Mouse (Mus musculus): ENCODE measurements at regions not wholly inside any gene's neighbourhood (a gene's known extent, or its start where the extent isn't known, plus 50 kb on each side); places are given as distances from the start of the nearest gene placed in this dataset.

- Histone ChIP-seq H3K36me3 (ENCODE audit: control insufficient read depth, insufficient read depth, low read length) (no peaks in the 10 kb centered on the region), H3K27me3 (ENCODE audit: control insufficient read depth, insufficient read depth, low read length) (no peaks in the 10 kb centered on the region), H3K4me3 (ENCODE audit: low read depth, low read length) (no peak overlapping the region), H3K27ac (ENCODE audit: insufficient read depth, low read depth, low read length) (no peak overlapping the region), H3K4me1 (ENCODE audit: control insufficient read depth, insufficient read depth, insufficient read length, low read length) (no peaks in the 10 kb centered on the region)
- TF ChIP-seq POLR2A (IDR thresholded peaks at IDR 0.05; ENCODE audit: low read depth, low read length): no peak
- TF ChIP-seq CTCF (IDR thresholded peaks at IDR 0.05; ENCODE audit: extremely low read depth, insufficient read length, insufficient replicate concordance, low read depth, low read length): no peak
- WGBS: 67% methylated on average over 4 of the region's 4 CpGs
Measured at GRCm38 (mm10) chr11:63211501-63211900, 82.7 kb downstream of the Pmp22 start.

DNA sequence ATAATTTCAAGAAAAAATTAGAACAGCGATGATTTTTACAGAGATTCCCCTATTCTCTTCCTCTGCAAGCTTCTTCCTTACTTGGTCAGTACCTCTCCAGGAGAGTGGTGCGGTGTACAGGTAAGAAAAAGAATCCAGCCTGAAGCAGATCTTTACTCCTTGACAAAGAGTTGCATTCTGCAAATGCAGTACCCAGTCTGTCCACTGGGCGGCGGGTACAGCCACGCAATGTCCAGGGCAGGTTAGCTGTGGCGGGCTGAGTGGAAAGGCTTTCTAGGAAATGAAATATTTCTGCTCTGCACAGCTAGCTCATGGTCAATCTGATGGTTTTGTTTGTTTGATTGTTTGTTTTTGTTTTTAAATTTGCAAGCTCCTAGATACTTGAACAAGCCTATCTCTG lies 84.3 kb downstream of the Pmp22 start:
- Histone ChIP-seq H3K27ac (ENCODE audit: insufficient read depth, low read depth, low read length) (no peak overlapping the region), H3K4me1 (ENCODE audit: control insufficient read depth, insufficient read depth, insufficient read length, low read length) (no peaks in the 10 kb centered on the region), H3K27me3 (ENCODE audit: control insufficient read depth, insufficient read depth, low read length) (no peaks in the 10 kb centered on the region), H3K36me3 (ENCODE audit: control insufficient read depth, insufficient read depth, low read length) (no peaks in the 10 kb centered on the region), H3K4me3 (ENCODE audit: low read depth, low read length) (no peak overlapping the region)
- TF ChIP-seq CTCF (IDR thresholded peaks at IDR 0.05; ENCODE audit: extremely low read depth, insufficient read length, insufficient replicate concordance, low read depth, low read length) (peak; percentile 86), POLR2A (IDR thresholded peaks at IDR 0.05; ENCODE audit: low read depth, low read length) (no peak)
- WGBS: 9% methylated on average over 6 of the region's 6 CpGs

GRCm38 (mm10) chr11:63213901-63214425 lies 85.2 kb downstream of the Pmp22 start:
- Histone ChIP-seq H3K4me1 (ENCODE audit: control insufficient read depth, insufficient read depth, insufficient read length, low read length) (no peaks in the 10 kb centered on the region), H3K4me3 (ENCODE audit: low read depth, low read length) (no peak overlapping the region), H3K36me3 (ENCODE audit: control insufficient read depth, insufficient read depth, low read length) (no peaks in the 10 kb centered on the region), H3K27me3 (ENCODE audit: control insufficient read depth, insufficient read depth, low read length) (no peaks in the 10 kb centered on the region), H3K27ac (ENCODE audit: insufficient read depth, low read depth, low read length) (no peak overlapping the region)
- TF ChIP-seq CTCF (IDR thresholded peaks at IDR 0.05; ENCODE audit: extremely low read depth, insufficient read length, insufficient replicate concordance, low read depth, low read length): no peak
- 76% methylated on average over 19 of the region's 19 CpGs for WGBS

GRCm38 (mm10) chr11:63215993-63216392 lies 87.2 kb downstream of the Pmp22 start:
- Histone ChIP-seq H3K27ac (ENCODE audit: insufficient read depth, low read depth, low read length) (no peak overlapping the region), H3K4me3 (ENCODE audit: low read depth, low read length) (no peak overlapping the region), H3K27me3 (ENCODE audit: control insufficient read depth, insufficient read depth, low read length) (no peaks in the 10 kb centered on the region), H3K36me3 (ENCODE audit: control insufficient read depth, insufficient read depth, low read length) (no peaks in the 10 kb centered on the region), H3K4me1 (ENCODE audit: control insufficient read depth, insufficient read depth, insufficient read length, low read length) (no peaks in the 10 kb centered on the region)
- TF ChIP-seq CTCF (IDR thresholded peaks at IDR 0.05; ENCODE audit: extremely low read depth, insufficient read length, insufficient replicate concordance, low read depth, low read length) (no peak), POLR2A (IDR thresholded peaks at IDR 0.05; ENCODE audit: low read depth, low read length) (no peak)
- WGBS: 78% methylated on average over 2 of the region's 2 CpGs

DNA sequence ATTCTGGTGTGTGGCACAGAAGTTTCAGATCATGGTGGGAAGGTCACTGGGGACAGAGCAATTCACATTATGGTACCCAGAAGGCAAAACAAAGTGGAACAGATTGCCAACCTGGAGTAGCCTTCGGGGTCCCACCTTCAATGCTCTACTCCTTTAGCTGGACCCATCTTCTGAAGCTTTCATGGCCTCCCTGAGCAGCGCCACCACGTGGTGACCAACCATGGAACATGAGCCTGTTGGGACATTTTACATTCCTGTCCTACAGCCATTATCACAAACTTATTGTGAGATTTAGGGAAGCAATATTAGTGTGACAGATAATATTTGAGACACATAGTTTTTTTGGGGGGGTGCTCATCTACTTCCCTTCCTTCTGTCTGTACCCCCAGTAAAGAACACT lies 88.3 kb downstream of the Pmp22 start:
- Histone ChIP-seq H3K27ac (ENCODE audit: insufficient read depth, low read depth, low read length) (no peak overlapping the region), H3K4me1 (ENCODE audit: control insufficient read depth, insufficient read depth, insufficient read length, low read length) (no peaks in the 10 kb centered on the region), H3K4me3 (ENCODE audit: low read depth, low read length) (no peak overlapping the region), H3K36me3 (ENCODE audit: control insufficient read depth, insufficient read depth, low read length) (no peaks in the 10 kb centered on the region), H3K27me3 (ENCODE audit: control insufficient read depth, insufficient read depth, low read length) (no peaks in the 10 kb centered on the region)
- 61% methylated on average over 3 of the region's 3 CpGs for WGBS
- TF ChIP-seq POLR2A (IDR thresholded peaks at IDR 0.05; ENCODE audit: low read depth, low read length) (no peak), CTCF (IDR thresholded peaks at IDR 0.05; ENCODE audit: extremely low read depth, insufficient read length, insufficient replicate concordance, low read depth, low read length) (no peak)

GRCm38 (mm10) chr11:63226471-63226870 lies 97.7 kb downstream of the Pmp22 start:
- H3K4me3 ChIP-seq (ENCODE audit: low read depth, low read length): no peak overlapping the region
- WGBS: 91% methylated on average over 3 of the region's 3 CpGs
- TF ChIP-seq POLR2A (IDR thresholded peaks at IDR 0.05; ENCODE audit: low read depth, low read length) (no peak), CTCF (IDR thresholded peaks at IDR 0.05; ENCODE audit: extremely low read depth, insufficient read length, insufficient replicate concordance, low read depth, low read length) (no peak)

GRCm38 (mm10) chr11:63230786-63231185 lies 102.0 kb downstream of the Pmp22 start:
- no peak overlapping the region for H3K4me3 ChIP-seq (ENCODE audit: low read depth, low read length)
- TF ChIP-seq POLR2A (IDR thresholded peaks at IDR 0.05; ENCODE audit: low read depth, low read length): no peak
- no peak for TF ChIP-seq CTCF (IDR thresholded peaks at IDR 0.05; ENCODE audit: extremely low read depth, insufficient read length, insufficient replicate concordance, low read depth, low read length)
- H3K4me1 ChIP-seq (ENCODE audit: control insufficient read depth, insufficient read depth, insufficient read length, low read length): 0 out of 2 replicates have a peak, but pooled peaks cover 4% of the 10 kb centered on the region
- WGBS: 66% methylated on average over 6 of the region's 6 CpGs
- no peaks in the 10 kb centered on the region for H3K36me3 ChIP-seq (ENCODE audit: control insufficient read depth, insufficient read depth, low read length)
- no peaks in the 10 kb centered on the region for H3K27me3 ChIP-seq (ENCODE audit: control insufficient read depth, insufficient read depth, low read length)
- no peak overlapping the region for H3K27ac ChIP-seq (ENCODE audit: insufficient read depth, low read depth, low read length)

More at GRCm38 (mm10) chr11:63226471-63226870, 97.7 kb downstream of the Pmp22 start:
- H3K4me1 ChIP-seq (ENCODE audit: control insufficient read depth, insufficient read depth, insufficient read length, low read length): no peaks in the 10 kb centered on the region
- no peak overlapping the region for H3K27ac ChIP-seq (ENCODE audit: insufficient read depth, low read depth, low read length)
- H3K36me3 ChIP-seq (ENCODE audit: control insufficient read depth, insufficient read depth, low read length): no peaks in the 10 kb centered on the region
- no peaks in the 10 kb centered on the region for H3K27me3 ChIP-seq (ENCODE audit: control insufficient read depth, insufficient read depth, low read length)

Data from small intestine, adult 2 months (tissue).